Mouse (Mus musculus) C2C12 (cell line): Measurements from ENCODE around the gene Kifap3.

ENCODE experiments used
- CTCF ChIP-seq: IDR thresholded peaks from one replicate; pipeline ENCODE4 v1.5.1; 2011; ENCODE audit not compliant: control insufficient read depth, insufficient read depth, insufficient read length
- FOSL1 ChIP-seq: IDR thresholded peaks from one replicate; pipeline ENCODE4 v1.8.0; 2011; ENCODE audit warnings: mild to moderate bottlenecking, low read length; ENCODE audit not compliant: poor library complexity, insufficient read depth, severe bottlenecking
- USF1 ChIP-seq: IDR thresholded peaks from one replicate; pipeline ENCODE4 v1.6.1; 2011; ENCODE audit warnings: low read depth, mild to moderate bottlenecking, control low read depth, moderate library complexity

- no peak for TF ChIP-seq CTCF
- no peak for TF ChIP-seq FOSL1
- TF ChIP-seq USF1: no peak
Measured at GRCm38 (mm10) chr1:163942056-163942455, 162.7 kb downstream of the Kifap3 start.
